Mouse (Mus musculus) heart, embryonic 11.5 days (tissue): ENCODE data around the gene Lyar. TPM values are rescaled to one million over a fixed set of nuclear protein-coding genes. Genes with fewer than 3 reads are reported as not detected.

Experiments used
- ATAC-seq: fragments of 200-750 bp; cut with Nextera tagmentation; replicated peaks from 2 replicates; pipeline ENCODE4 v1.8.0; 2017; ENCODE audit warnings: moderate library complexity; ENCODE audit not compliant: insufficient number of reproducible peaks, low FRiP score, low TSS enrichment
- H3K27ac ChIP-seq: fragments of 300-500 bp; sonication (generic); 2 replicates; pipeline ENCODE4 v1.5.1; 2014; ENCODE audit warnings: mild to moderate bottlenecking, low read depth, low read length
- H3K27me3 ChIP-seq: fragments of 300-500 bp; sonication (generic); 2 replicates; pipeline ENCODE4 v1.6.1; 2014; ENCODE audit warnings: mild to moderate bottlenecking, low read length, mixed read lengths; ENCODE audit not compliant: control insufficient read depth, insufficient read depth
- H3K36me3 ChIP-seq: fragments of 300-500 bp; sonication (generic); 2 replicates; pipeline ENCODE4 v1.6.1; 2014; ENCODE audit warnings: mild to moderate bottlenecking, low read length, moderate library complexity, mixed read lengths; ENCODE audit not compliant: control insufficient read depth, insufficient read depth
- H3K4me1 ChIP-seq: fragments of 300-500 bp; sonication (generic); 2 replicates; pipeline ENCODE4 v1.6.1; 2014; ENCODE audit warnings: low read length; ENCODE audit not compliant: control insufficient read depth, insufficient read depth
- H3K4me2 ChIP-seq: fragments of 300-500 bp; sonication (generic); 2 replicates; pipeline ENCODE4 v1.6.1; 2014; ENCODE audit warnings: mild to moderate bottlenecking, moderate library complexity
- H3K4me3 ChIP-seq: fragments of 300-500 bp; sonication (generic); 2 replicates; pipeline ENCODE4 v1.5.1; 2014; ENCODE audit warnings: low read depth, low read length
- H3K9ac ChIP-seq: fragments of 300-500 bp; sonication (generic); 2 replicates; pipeline ENCODE4 v1.6.1; 2014; ENCODE audit warnings: mild to moderate bottlenecking, low read depth, low read length, moderate library complexity
- H3K9me3 ChIP-seq: fragments of 300-500 bp; sonication (generic); replicated peaks from 2 replicates; pipeline ENCODE4 v1.6.1; 2016; ENCODE audit warnings: low read length; ENCODE audit not compliant: control insufficient read depth
- WGBS: fragments of 180-500 bp; shearing (Covaris S2); extraction: QIAGEN DNeasy Blood & Tissue Kit; methylation state at CpG from one replicate; pipeline ENCODE4 v1.1.7; 2014; ENCODE audit not compliant: insufficient replicate concordance; 5-methylcytosine and 5-hydroxymethylcytosine counted together
- polyA plus RNA-seq: library from polyadenylated mRNA; unstranded; fragments of >200 nt; fragmentation: Nextera tagmentation; extraction: Ambion mirVana; gene quantifications from 2 replicates; pipeline ENCODE4 v1.2.1, GENCODE M21; 2014

Gene Lyar
- 54.4 and 65.1 TPM in 2 replicates for polyA plus RNA-seq

DNA sequence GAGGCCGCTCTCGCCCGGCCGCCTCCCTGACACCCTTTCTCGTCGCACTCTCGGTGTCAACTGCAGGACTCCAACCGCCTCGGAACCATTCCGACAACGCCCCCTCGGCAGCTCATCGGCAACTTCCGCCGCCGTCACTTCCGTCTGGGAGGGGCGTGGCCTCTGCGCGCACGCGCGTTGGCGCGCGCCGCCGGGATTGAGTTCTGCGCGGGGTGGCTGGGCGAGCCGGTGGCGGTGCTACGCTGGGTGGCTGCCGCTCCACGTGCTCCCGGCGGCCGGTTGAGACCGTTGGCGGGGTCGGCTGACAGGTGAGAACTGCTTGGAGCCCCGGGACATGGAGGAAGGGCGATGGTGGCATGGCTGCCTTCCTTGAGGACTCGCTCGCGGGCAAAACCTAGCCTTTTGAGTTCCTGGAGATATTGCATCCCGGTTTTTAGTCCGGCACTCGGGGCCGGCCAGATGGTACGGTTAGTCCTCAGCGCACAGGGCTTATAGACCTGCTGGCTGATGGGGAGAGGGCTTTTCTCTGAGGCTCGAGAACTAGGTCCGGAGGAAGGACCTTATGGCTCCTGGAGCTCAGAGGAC, at the start of gene Lyar, which contains the start of gene Zbtb49:
Gene Lyar (plus strand): TSS at position 143 of the 585 bp plus-strand sequence.
Gene Zbtb49 (minus strand): TSS at position 130 of the 585 bp plus-strand sequence.
- Histone ChIP-seq H3K36me3 (peaks cover 4% of the 10 kb centered on the region; the same call in 1 of the 2 replicates), H3K27me3 (no peaks in the 10 kb centered on the region), H3K9ac (peak within 1 kb of the TSS; percentile 90), H3K4me3 (peak within 1 kb of the TSS; percentile 91), H3K4me2 (peak within 1 kb of the TSS; percentile 95), H3K27ac (peak within 1 kb of the TSS; percentile 55; the same call in 1 of the 2 replicates), H3K4me1 (peaks cover 10% of the 10 kb centered on the region), H3K9me3 (no peaks in the 10 kb centered on the region)
- under 1% methylated on average over 55 of the region's 55 CpGs for WGBS
- ATAC-seq: peak; percentile 85

DNA sequence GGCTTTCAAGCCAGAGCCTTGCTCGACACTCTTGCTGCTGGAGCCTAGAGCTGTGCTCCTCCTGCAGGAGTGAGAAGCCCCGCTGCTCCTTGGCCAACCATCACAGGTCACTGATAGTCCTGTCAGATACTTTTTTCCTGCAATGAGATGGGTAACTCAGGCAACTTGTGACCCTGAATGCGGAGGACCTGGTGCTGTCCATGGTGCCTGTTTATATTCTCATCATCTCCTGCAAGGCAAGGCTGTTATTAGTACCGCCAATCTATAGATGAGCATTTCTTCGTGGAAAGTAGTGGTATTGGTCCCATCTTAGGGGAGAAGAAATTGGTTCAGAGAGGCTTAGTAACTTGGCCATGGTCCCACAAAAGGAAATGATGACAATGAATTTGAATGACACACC, 46.5 kb upstream of the Lyar start:
- Histone ChIP-seq H3K36me3 (no peaks in the 10 kb centered on the region), H3K27ac (no peak overlapping the region), H3K4me3 (no peak overlapping the region), H3K27me3 (no peaks in the 10 kb centered on the region), H3K9me3 (no peaks in the 10 kb centered on the region), H3K9ac (no peak overlapping the region), H3K4me1 (no peaks in the 10 kb centered on the region), H3K4me2 (no peak overlapping the region)
- no peak for ATAC-seq
- WGBS: 41% methylated on average over 5 of the region's 5 CpGs

DNA sequence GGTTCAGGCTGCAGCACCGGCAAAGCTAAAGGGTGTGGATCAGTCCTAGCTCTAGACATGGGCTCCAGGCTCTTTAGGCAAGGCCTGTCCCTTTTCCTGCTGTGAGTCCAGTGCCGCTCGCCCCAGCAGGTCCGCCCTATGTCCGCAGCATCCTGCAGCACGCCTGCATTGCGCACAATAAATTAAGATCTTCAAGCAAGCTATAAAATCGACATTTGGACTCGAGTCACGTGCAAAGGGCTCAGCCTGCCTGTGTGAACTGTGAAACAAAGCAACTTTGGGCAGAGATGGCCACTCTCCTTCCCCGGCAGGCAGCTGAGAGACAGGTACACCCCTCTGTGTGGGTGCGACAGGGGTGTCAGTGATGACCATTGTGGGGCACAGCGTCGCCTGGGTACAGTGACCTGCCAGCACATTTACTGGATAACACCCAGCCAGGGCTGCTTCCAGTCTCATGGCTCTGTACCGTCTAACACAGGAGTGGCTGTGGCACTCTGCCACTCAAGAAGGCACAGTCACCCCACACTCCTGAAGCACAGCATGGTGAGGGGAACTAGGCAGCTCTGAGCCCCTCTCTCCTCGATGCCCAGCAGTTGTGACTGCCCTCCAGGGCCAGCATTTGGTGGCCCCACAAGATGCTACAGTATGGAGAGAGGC, 45.9 kb upstream of the Lyar start:
- H3K4me1 ChIP-seq: no peaks in the 10 kb centered on the region
- H3K9me3 ChIP-seq: no peaks in the 10 kb centered on the region
- no peaks in the 10 kb centered on the region for H3K27me3 ChIP-seq
- H3K9ac ChIP-seq: no peak overlapping the region
- H3K27ac ChIP-seq: no peak overlapping the region
- no peak overlapping the region for H3K4me3 ChIP-seq
- ATAC-seq: no peak
- H3K4me2 ChIP-seq: no peak overlapping the region
- no peaks in the 10 kb centered on the region for H3K36me3 ChIP-seq
- WGBS: 80% methylated on average over 16 of the region's 16 CpGs

DNA sequence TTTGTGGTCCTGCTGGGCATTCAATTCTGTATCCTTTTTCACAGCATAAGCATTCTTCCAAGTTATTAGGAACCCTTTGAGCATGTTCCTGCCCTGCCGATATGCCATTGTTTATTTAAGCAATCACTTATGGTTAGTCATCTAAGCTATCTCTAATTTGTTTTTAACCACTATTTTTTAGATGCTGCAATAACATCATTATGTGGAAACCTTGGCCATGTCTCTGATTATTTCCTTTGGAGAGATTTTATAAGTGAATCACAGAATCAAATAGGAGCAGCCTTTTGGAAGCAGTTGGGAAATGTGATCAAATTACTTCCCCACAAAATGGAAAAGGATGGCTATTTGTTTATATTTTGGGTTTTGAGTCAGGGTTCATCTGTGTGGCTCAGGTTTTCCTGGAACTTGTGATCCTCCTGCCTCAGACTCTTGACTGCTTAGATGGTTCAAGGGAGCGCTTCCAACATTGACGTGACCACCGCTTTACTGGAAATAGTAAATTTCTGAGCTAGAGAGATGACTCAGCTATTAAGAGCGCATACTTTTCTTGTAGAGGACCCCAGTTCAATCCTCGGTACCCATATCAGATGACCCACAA, 35.5 kb upstream of the Lyar start:
- Histone ChIP-seq H3K4me3 (no peak overlapping the region), H3K9ac (no peak overlapping the region), H3K4me2 (no peak overlapping the region), H3K27ac (no peak overlapping the region), H3K36me3 (no peaks in the 10 kb centered on the region), H3K27me3 (no peaks in the 10 kb centered on the region), H3K4me1 (no peaks in the 10 kb centered on the region), H3K9me3 (no peaks in the 10 kb centered on the region)
- 77% methylated on average over 6 of the region's 6 CpGs for WGBS
- no peak for ATAC-seq

DNA sequence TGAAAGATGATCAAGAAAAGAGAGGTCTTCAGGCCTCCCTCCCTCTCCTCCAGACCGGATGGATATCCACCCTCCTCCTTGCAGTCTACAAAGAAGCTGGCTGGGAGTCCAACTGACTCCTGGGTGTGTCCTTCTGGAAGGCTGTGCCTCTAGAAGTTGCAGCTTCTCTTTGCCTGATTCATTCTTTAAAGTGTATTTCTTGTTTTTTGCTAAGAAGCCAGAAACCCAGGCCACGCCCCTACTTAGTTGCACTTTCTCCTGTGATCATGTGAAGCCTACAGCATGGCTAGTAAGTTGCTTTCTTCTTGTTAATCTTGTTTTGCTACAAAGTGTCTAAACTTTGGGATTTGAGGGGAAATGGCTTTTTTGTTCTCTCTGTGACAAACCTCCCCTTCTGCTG, 33.3 kb upstream of the Lyar start:
- Histone ChIP-seq H3K27ac (no peak overlapping the region), H3K36me3 (no peaks in the 10 kb centered on the region), H3K9me3 (no peaks in the 10 kb centered on the region), H3K9ac (no peak overlapping the region), H3K4me3 (no peak overlapping the region), H3K4me1 (no peaks in the 10 kb centered on the region), H3K4me2 (no peak overlapping the region), H3K27me3 (no peaks in the 10 kb centered on the region)
- no peak for ATAC-seq
- 78% methylated on average over 2 of the region's 2 CpGs for WGBS

DNA sequence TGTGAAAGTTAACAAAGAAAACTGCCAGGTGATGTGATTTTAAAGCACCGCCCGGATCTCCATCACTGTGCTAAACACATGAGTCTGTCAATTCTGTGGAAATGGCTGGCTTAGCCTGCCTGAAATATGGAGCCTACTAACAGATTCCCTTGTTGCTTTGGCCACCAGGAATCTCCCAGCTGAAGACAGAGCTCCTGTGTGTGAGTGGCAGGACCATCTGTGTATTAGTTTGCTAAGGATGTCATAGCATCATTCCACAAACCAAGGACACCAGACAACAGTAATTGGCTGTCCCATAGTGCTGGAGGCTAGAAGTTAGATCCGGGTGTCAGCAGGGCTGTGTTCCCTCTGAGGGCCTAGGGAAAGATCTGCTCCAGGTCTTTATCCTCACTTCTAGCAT, 29.4 kb upstream of the Lyar start:
- Histone ChIP-seq H3K36me3 (no peaks in the 10 kb centered on the region), H3K4me1 (no peaks in the 10 kb centered on the region), H3K4me2 (no peak overlapping the region), H3K9me3 (no peaks in the 10 kb centered on the region), H3K27me3 (no peaks in the 10 kb centered on the region), H3K4me3 (no peak overlapping the region), H3K9ac (no peak overlapping the region), H3K27ac (no peak overlapping the region)
- WGBS: 90% methylated on average over 3 of the region's 3 CpGs
- ATAC-seq: no peak

DNA sequence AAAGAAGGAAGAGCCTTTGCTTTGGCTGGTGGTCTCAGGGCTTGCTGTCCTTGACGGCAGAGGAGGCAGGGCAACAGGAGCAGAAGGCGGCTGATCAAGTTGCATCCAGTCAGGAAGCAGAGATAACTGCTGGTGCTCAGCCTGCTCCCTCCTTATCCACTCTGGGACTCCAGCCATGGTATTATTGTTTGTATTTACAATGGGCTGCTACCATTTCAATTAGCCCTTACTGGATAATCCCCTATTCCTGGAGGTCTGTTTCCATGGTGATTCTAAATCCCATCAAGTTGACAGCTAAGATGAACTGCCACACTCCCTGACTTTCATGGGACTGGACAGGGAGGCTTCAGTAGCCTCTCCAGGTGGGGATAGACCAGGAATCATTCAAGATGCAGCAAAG, 25.3 kb upstream of the Lyar start:
- Histone ChIP-seq H3K27ac (no peak overlapping the region), H3K9ac (no peak overlapping the region), H3K9me3 (no peaks in the 10 kb centered on the region), H3K4me3 (no peak overlapping the region), H3K4me1 (no peaks in the 10 kb centered on the region), H3K36me3 (0 out of 2 replicates have a peak, but pooled peaks cover 2% of the 10 kb centered on the region), H3K4me2 (no peak overlapping the region), H3K27me3 (no peaks in the 10 kb centered on the region)
- no peak for ATAC-seq
- WGBS: 30% methylated on average over 2 of the region's 2 CpGs

DNA sequence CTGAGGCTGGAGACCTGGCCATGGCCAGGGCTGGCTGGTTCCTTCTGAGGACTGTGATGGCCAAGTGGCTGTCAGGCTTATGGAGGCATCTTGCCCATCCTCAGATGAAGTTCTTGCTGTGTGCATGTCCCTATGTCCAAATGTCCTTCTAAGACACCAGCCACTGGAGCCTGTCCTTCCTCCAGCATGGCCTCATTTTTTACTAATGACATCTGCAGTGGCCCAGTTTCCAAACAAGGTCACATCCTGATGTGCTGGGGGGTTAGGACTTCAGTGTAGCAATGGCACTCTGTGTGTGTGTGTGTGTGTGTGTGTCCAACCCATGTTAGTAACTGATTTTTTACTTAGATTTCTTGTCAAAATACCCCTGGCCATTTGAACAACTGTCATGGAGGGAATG, 24.3 kb upstream of the Lyar start:
- ATAC-seq: no peak

More for the DNA sequence above, 24.3 kb upstream of the Lyar start:
- Histone ChIP-seq H3K9ac (no peak overlapping the region), H3K27me3 (no peaks in the 10 kb centered on the region), H3K36me3 (0 out of 2 replicates have a peak, but pooled peaks cover 2% of the 10 kb centered on the region), H3K4me3 (no peak overlapping the region), H3K9me3 (no peaks in the 10 kb centered on the region), H3K4me1 (no peaks in the 10 kb centered on the region), H3K27ac (no peak overlapping the region), H3K4me2 (no peak overlapping the region)
